Mouse (Mus musculus) testis, postnatal 10 days (tissue): ENCODE measurements around the gene Ankrd13a.

Experiments
- DNase-seq: peaks from one replicate; pipeline ENCODE4 v3.0.0; 2021; ENCODE audit warnings: low spot score

Ankrd13a gene

GRCm38 (mm10) chr5:114799848-114800247 lies 25.4 kb downstream of the Ankrd13a start:
- DNase-seq = no peak

GRCm38 (mm10) chr5:114801049-114801448 lies 26.6 kb downstream of the Ankrd13a start:
- DNase-seq = no peak

- no peak for DNase-seq
Measured at GRCm38 (mm10) chr5:114801841-114802240, 27.4 kb downstream of the Ankrd13a start.

GRCm38 (mm10) chr5:114803231-114803630 lies 28.8 kb downstream of the Ankrd13a start:
- no peak for DNase-seq

- DNase-seq = no peak
Measured at GRCm38 (mm10) chr5:114804335-114804734, 29.9 kb downstream of the Ankrd13a start.

GRCm38 (mm10) chr5:114804958-114805357 lies 30.5 kb downstream of the Ankrd13a start:
- DNase-seq = no peak

- no peak for DNase-seq
Measured at GRCm38 (mm10) chr5:114805436-114806350, 31.2 kb downstream of the Ankrd13a start.

GRCm38 (mm10) chr5:114806636-114807035 lies 32.2 kb downstream of the Ankrd13a start:
- DNase-seq = no peak

- DNase-seq = no peak
Measured at GRCm38 (mm10) chr5:114807063-114807462, 32.6 kb downstream of the Ankrd13a start.

GRCm38 (mm10) chr5:114807468-114807867 lies 33.0 kb downstream of the Ankrd13a start:
- no peak for DNase-seq

GRCm38 (mm10) chr5:114807893-114808292 lies 33.4 kb downstream of the Ankrd13a start:
- DNase-seq = no peak

- peak; percentile 44 for DNase-seq
Measured at GRCm38 (mm10) chr5:114808385-114808784, 33.9 kb downstream of the Ankrd13a start.

- DNase-seq = peak; percentile 73
Measured at GRCm38 (mm10) chr5:114809181-114809756, 34.8 kb downstream of the Ankrd13a start.

GRCm38 (mm10) chr5:114809826-114810225 lies 35.3 kb downstream of the Ankrd13a start:
- peak; percentile 56 for DNase-seq

GRCm38 (mm10) chr5:114813525-114814181 lies 39.2 kb downstream of the Ankrd13a start:
- peak; percentile 94 for DNase-seq

GRCm38 (mm10) chr5:114816599-114816998 lies 42.1 kb downstream of the Ankrd13a start:
- DNase-seq = no peak

GRCm38 (mm10) chr5:114818124-114818523 lies 43.6 kb downstream of the Ankrd13a start:
- no peak for DNase-seq

- DNase-seq = peak; percentile 93
Measured at GRCm38 (mm10) chr5:114822796-114823688, 48.6 kb downstream of the Ankrd13a start, which contains the start of gene 1500011B03Rik. Gene 1500011B03Rik (minus strand): TSS chr5:114823468.

- no peak for DNase-seq
Measured at GRCm38 (mm10) chr5:114824197-114824596, 49.7 kb downstream of the Ankrd13a start.

GRCm38 (mm10) chr5:114825978-114826691 lies 51.7 kb downstream of the Ankrd13a start:
- DNase-seq = peak; percentile 88

GRCm38 (mm10) chr5:114827427-114827826 lies 53.0 kb downstream of the Ankrd13a start:
- DNase-seq = no peak
